Mouse (Mus musculus): Measurements from ENCODE around the gene Nap1l1. TPM values are rescaled to one million over a fixed set of nuclear protein-coding genes. Genes with fewer than 3 reads are reported as not detected.

The Nap1l1 gene
- polyA plus RNA-seq, 1 experiment from 2014 or later = 115 TPM

- Histone ChIP-seq H3K4me2 (ENCODE audit: low read depth, low read length) (peak overlapping the region; percentile 39; the same call in 1 of the 2 replicates), H3K4me3 (ENCODE audit: low read length) (no peak overlapping the region), H3K9me3 (replicated peaks; ENCODE audit: control insufficient read depth, low read length) (no peaks in the 10 kb centered on the region), H3K27me3 (ENCODE audit: control insufficient read depth, insufficient read depth, low read length) (no peaks in the 10 kb centered on the region), H3K9ac (ENCODE audit: low read length) (no peak overlapping the region), H3K4me1 (ENCODE audit: control insufficient read depth, insufficient read depth, low read length) (peaks cover 31% of the 10 kb centered on the region), H3K27ac (ENCODE audit: low read length) (peak overlapping the region; percentile 4), H3K36me3 (ENCODE audit: control insufficient read depth, insufficient read depth) (no peaks in the 10 kb centered on the region)
- 0 out of 2 replicates have a peak, but pooled peaks have one; percentile 6 for ATAC-seq (replicated peaks; ENCODE audit: extremely low read depth, insufficient read depth, low FRiP score)
- 69% methylated on average over 17 of the region's 17 CpGs for WGBS
These were observed 42.3 kb downstream of the Nap1l1 start for GRCm38 (mm10) chr10:111515071-111516010.

- no peaks in the 10 kb centered on the region for H3K27me3 ChIP-seq (ENCODE audit: control insufficient read depth, insufficient read depth, low read length)
- no peaks in the 10 kb centered on the region for H3K9me3 ChIP-seq (replicated peaks; ENCODE audit: control insufficient read depth, low read length)
- no peaks in the 10 kb centered on the region for H3K36me3 ChIP-seq (ENCODE audit: control insufficient read depth, insufficient read depth)
- H3K4me1 ChIP-seq (ENCODE audit: control insufficient read depth, insufficient read depth, low read length) = peaks cover 31% of the 10 kb centered on the region
- WGBS = 34% methylated on average over 13 of the region's 13 CpGs
- no peak overlapping the region for H3K4me3 ChIP-seq (ENCODE audit: low read length)
- no peak overlapping the region for H3K9ac ChIP-seq (ENCODE audit: low read length)
- H3K4me2 ChIP-seq (ENCODE audit: low read depth, low read length) = peak overlapping the region; percentile 39
- H3K27ac ChIP-seq (ENCODE audit: low read length) = peak overlapping the region; percentile 4
- ATAC-seq (replicated peaks; ENCODE audit: extremely low read depth, insufficient read depth, low FRiP score) = peak; percentile 46
These were observed 43.2 kb downstream of the Nap1l1 start for GRCm38 (mm10) chr10:111516172-111516588.

- WGBS = 80% methylated on average over 8 of the region's 8 CpGs
- Histone ChIP-seq H3K9ac (ENCODE audit: low read length) (peak overlapping the region; percentile 34; the same call in 1 of the 2 replicates), H3K27ac (ENCODE audit: low read length) (peak overlapping the region; percentile 4), H3K9me3 (replicated peaks; ENCODE audit: control insufficient read depth, low read length) (no peaks in the 10 kb centered on the region), H3K27me3 (ENCODE audit: control insufficient read depth, insufficient read depth, low read length) (no peaks in the 10 kb centered on the region), H3K36me3 (ENCODE audit: control insufficient read depth, insufficient read depth) (no peaks in the 10 kb centered on the region), H3K4me1 (ENCODE audit: control insufficient read depth, insufficient read depth, low read length) (peaks cover 33% of the 10 kb centered on the region), H3K4me3 (ENCODE audit: low read length) (no peak overlapping the region), H3K4me2 (ENCODE audit: low read depth, low read length) (peak overlapping the region; percentile 8; the same call in 1 of the 2 replicates)
- no peak for ATAC-seq (replicated peaks; ENCODE audit: extremely low read depth, insufficient read depth, low FRiP score)
These were observed 43.9 kb downstream of the Nap1l1 start for GRCm38 (mm10) chr10:111516804-111517436.

GRCm38 (mm10) chr10:111518350-111518749, 45.3 kb downstream of the Nap1l1 start:
- Histone ChIP-seq H3K9ac (ENCODE audit: low read length) (no peak overlapping the region), H3K4me1 (ENCODE audit: control insufficient read depth, insufficient read depth, low read length) (peaks cover 33% of the 10 kb centered on the region), H3K4me2 (ENCODE audit: low read depth, low read length) (no peak overlapping the region), H3K27me3 (ENCODE audit: control insufficient read depth, insufficient read depth, low read length) (no peaks in the 10 kb centered on the region), H3K4me3 (ENCODE audit: low read length) (no peak overlapping the region), H3K36me3 (ENCODE audit: control insufficient read depth, insufficient read depth) (no peaks in the 10 kb centered on the region), H3K9me3 (replicated peaks; ENCODE audit: control insufficient read depth, low read length) (no peaks in the 10 kb centered on the region), H3K27ac (ENCODE audit: low read length) (no peak overlapping the region)
- 86% methylated on average over 4 of the region's 4 CpGs for WGBS
- no peak for ATAC-seq (replicated peaks; ENCODE audit: extremely low read depth, insufficient read depth, low FRiP score)

- H3K9me3 ChIP-seq (replicated peaks; ENCODE audit: control insufficient read depth, low read length) = no peaks in the 10 kb centered on the region
- H3K4me2 ChIP-seq (ENCODE audit: low read depth, low read length) = peak overlapping the region; percentile 66
- H3K9ac ChIP-seq (ENCODE audit: low read length) = peak overlapping the region; percentile 61
- peaks cover 33% of the 10 kb centered on the region for H3K4me1 ChIP-seq (ENCODE audit: control insufficient read depth, insufficient read depth, low read length)
- no peaks in the 10 kb centered on the region for H3K36me3 ChIP-seq (ENCODE audit: control insufficient read depth, insufficient read depth)
- peak; percentile 86 for ATAC-seq (replicated peaks; ENCODE audit: extremely low read depth, insufficient read depth, low FRiP score)
- peak overlapping the region; percentile 94 for H3K27ac ChIP-seq (ENCODE audit: low read length)
- no peaks in the 10 kb centered on the region for H3K27me3 ChIP-seq (ENCODE audit: control insufficient read depth, insufficient read depth, low read length)
- peak overlapping the region; percentile 38 for H3K4me3 ChIP-seq (ENCODE audit: low read length)
- WGBS = 29% methylated on average over 24 of the region's 24 CpGs
These were observed 46.8 kb downstream of the Nap1l1 start for GRCm38 (mm10) chr10:111519620-111520370.

- no peak overlapping the region for H3K9ac ChIP-seq (ENCODE audit: low read length)
- 57% methylated on average over 3 of the region's 3 CpGs for WGBS
- H3K9me3 ChIP-seq (replicated peaks; ENCODE audit: control insufficient read depth, low read length) = no peaks in the 10 kb centered on the region
- H3K36me3 ChIP-seq (ENCODE audit: control insufficient read depth, insufficient read depth) = no peaks in the 10 kb centered on the region
- H3K4me3 ChIP-seq (ENCODE audit: low read length) = no peak overlapping the region
- peaks cover 25% of the 10 kb centered on the region for H3K4me1 ChIP-seq (ENCODE audit: control insufficient read depth, insufficient read depth, low read length)
- H3K27ac ChIP-seq (ENCODE audit: low read length) = peak overlapping the region; percentile 94; the same call in 1 of the 2 replicates
- no peaks in the 10 kb centered on the region for H3K27me3 ChIP-seq (ENCODE audit: control insufficient read depth, insufficient read depth, low read length)
- H3K4me2 ChIP-seq (ENCODE audit: low read depth, low read length) = no peak overlapping the region; the same call in 1 of the 2 replicates
- no peak for ATAC-seq (replicated peaks; ENCODE audit: extremely low read depth, insufficient read depth, low FRiP score)
These were observed 47.6 kb downstream of the Nap1l1 start for GRCm38 (mm10) chr10:111520621-111521020.

- Histone ChIP-seq H3K4me1 (ENCODE audit: control insufficient read depth, insufficient read depth, low read length) (peaks cover 16% of the 10 kb centered on the region), H3K36me3 (ENCODE audit: control insufficient read depth, insufficient read depth) (no peaks in the 10 kb centered on the region), H3K27me3 (ENCODE audit: control insufficient read depth, insufficient read depth, low read length) (no peaks in the 10 kb centered on the region), H3K4me3 (ENCODE audit: low read length) (no peak overlapping the region), H3K9ac (ENCODE audit: low read length) (no peak overlapping the region), H3K4me2 (ENCODE audit: low read depth, low read length) (no peak overlapping the region), H3K27ac (ENCODE audit: low read length) (no peak overlapping the region), H3K9me3 (replicated peaks; ENCODE audit: control insufficient read depth, low read length) (no peaks in the 10 kb centered on the region)
- no peak for ATAC-seq (replicated peaks; ENCODE audit: extremely low read depth, insufficient read depth, low FRiP score)
- 61% methylated on average over 4 of the region's 4 CpGs for WGBS
These were observed 48.6 kb downstream of the Nap1l1 start for GRCm38 (mm10) chr10:111521636-111522035.

GRCm38 (mm10) chr10:111522230-111522629, 49.2 kb downstream of the Nap1l1 start:
- no peak for ATAC-seq (replicated peaks; ENCODE audit: extremely low read depth, insufficient read depth, low FRiP score)
- Histone ChIP-seq H3K4me3 (ENCODE audit: low read length) (no peak overlapping the region), H3K4me2 (ENCODE audit: low read depth, low read length) (no peak overlapping the region), H3K9ac (ENCODE audit: low read length) (no peak overlapping the region), H3K9me3 (replicated peaks; ENCODE audit: control insufficient read depth, low read length) (no peaks in the 10 kb centered on the region), H3K36me3 (ENCODE audit: control insufficient read depth, insufficient read depth) (no peaks in the 10 kb centered on the region), H3K4me1 (ENCODE audit: control insufficient read depth, insufficient read depth, low read length) (peaks cover 10% of the 10 kb centered on the region; the same call in 1 of the 2 replicates), H3K27ac (ENCODE audit: low read length) (no peak overlapping the region), H3K27me3 (ENCODE audit: control insufficient read depth, insufficient read depth, low read length) (no peaks in the 10 kb centered on the region)
- WGBS = 79% methylated on average over 4 of the region's 4 CpGs

Data from heart, embryonic 16.5 days (tissue).